Mouse (Mus musculus) midbrain, embryonic 10.5 days (tissue): ENCODE data around the gene Gm49486. TPM values are rescaled to one million over a fixed set of nuclear protein-coding genes. Genes with fewer than 3 reads are reported as not detected.

Experiments
- DNase-seq: peaks from one replicate; pipeline ENCODE4 v3.0.0-alpha.2; 2017; ENCODE audit warnings: low spot score
- H3K27ac ChIP-seq: fragments of 300-500 bp; sonication (generic); replicated peaks from 2 replicates; pipeline ENCODE4 v1.5.1; 2016; ENCODE audit warnings: mild to moderate bottlenecking
- H3K27me3 ChIP-seq: fragments of 300-500 bp; sonication (generic); 2 replicates; pipeline ENCODE4 v1.6.1; 2016; ENCODE audit warnings: low read depth, mild to moderate bottlenecking; ENCODE audit not compliant: poor library complexity, severe bottlenecking
- H3K36me3 ChIP-seq: fragments of 300-500 bp; sonication (generic); 2 replicates; pipeline ENCODE4 v1.6.1; 2016; ENCODE audit warnings: mild to moderate bottlenecking, moderate library complexity
- H3K4me1 ChIP-seq: fragments of 300-500 bp; sonication (generic); 2 replicates; pipeline ENCODE4 v1.6.1; 2016
- H3K4me3 ChIP-seq: fragments of 300-500 bp; sonication (generic); 2 replicates; pipeline ENCODE4 v1.5.1; 2016; ENCODE audit warnings: mild to moderate bottlenecking, moderate library complexity
- H3K9me3 ChIP-seq: fragments of 300-500 bp; sonication (generic); replicated peaks from 2 replicates; pipeline ENCODE4 v1.6.1; 2016; ENCODE audit warnings: mild to moderate bottlenecking
- WGBS: fragments of 180-500 bp; shearing (Covaris S2); methylation state at CpG from one replicate; pipeline ENCODE4 v1.1.7; 2016; 5-methylcytosine and 5-hydroxymethylcytosine counted together
- polyA plus RNA-seq: library from polyadenylated mRNA; unstranded; fragments of >200 nt; fragmentation: Nextera tagmentation; extraction: Ambion mirVana; gene quantifications from 2 replicates; pipeline ENCODE4 v1.2.1, GENCODE M21; 2016

Gm49486 gene
- polyA plus RNA-seq, 1 experiment from 2014 or later, result 0.12 TPM

GRCm38 (mm10) chr15:79281389-79281788 is 52.2 kb downstream of the Gm49486 start:
- WGBS, result 86% methylated on average over 1 of the region's 1 CpGs

GRCm38 (mm10) chr15:79282434-79282833 is 53.2 kb downstream of the Gm49486 start:
- Histone ChIP-seq H3K9me3 (0 out of 2 replicates have a peak, but pooled peaks cover 3% of the 10 kb centered on the region), H3K4me3 (no peak overlapping the region), H3K36me3 (peaks cover 13% of the 10 kb centered on the region), H3K27ac (no peak overlapping the region), H3K4me1 (peaks cover 5% of the 10 kb centered on the region; the same call in 1 of the 2 replicates), H3K27me3 (no peaks in the 10 kb centered on the region)
- no peak for DNase-seq
- 80% methylated on average over 5 of the region's 5 CpGs for WGBS

More at GRCm38 (mm10) chr15:79281389-79281788, 52.2 kb downstream of the Gm49486 start:
- peaks cover 11% of the 10 kb centered on the region; the same call in 1 of the 2 replicates for H3K9me3 ChIP-seq
- H3K4me3 ChIP-seq, result no peak overlapping the region
- H3K27ac ChIP-seq, result no peak overlapping the region
- peaks cover 5% of the 10 kb centered on the region; the same call in 1 of the 2 replicates for H3K4me1 ChIP-seq
- no peak for DNase-seq
- H3K27me3 ChIP-seq, result no peaks in the 10 kb centered on the region
- peaks cover 3% of the 10 kb centered on the region for H3K36me3 ChIP-seq

GRCm38 (mm10) chr15:79283371-79283770 is 54.2 kb downstream of the Gm49486 start:
- Histone ChIP-seq H3K27ac (no peak overlapping the region), H3K27me3 (no peaks in the 10 kb centered on the region), H3K36me3 (peaks cover 21% of the 10 kb centered on the region), H3K9me3 (0 out of 2 replicates have a peak, but pooled peaks cover 3% of the 10 kb centered on the region), H3K4me1 (peaks cover 5% of the 10 kb centered on the region; the same call in 1 of the 2 replicates), H3K4me3 (no peak overlapping the region)
- WGBS, result 84% methylated on average over 4 of the region's 4 CpGs
- DNase-seq, result no peak

- Histone ChIP-seq H3K4me3 (no peak within 1 kb of the TSS), H3K36me3 (peaks cover 30% of the 10 kb centered on the region), H3K27me3 (no peaks in the 10 kb centered on the region), H3K9me3 (no peaks in the 10 kb centered on the region), H3K4me1 (peaks cover 5% of the 10 kb centered on the region; the same call in 1 of the 2 replicates), H3K27ac (no peak within 1 kb of the TSS)
- DNase-seq, result no peak
- 72% methylated on average over 10 of the region's 10 CpGs for WGBS
These were observed 56.2 kb downstream of the Gm49486 start, which contains the start of gene Baiap2l2 for GRCm38 (mm10) chr15:79285399-79285798. Gene Baiap2l2 (minus strand): TSS chr15:79285537.

- H3K27ac ChIP-seq, result no peak overlapping the region
- no peaks in the 10 kb centered on the region for H3K27me3 ChIP-seq
- no peak overlapping the region for H3K4me3 ChIP-seq
- 94% methylated on average over 7 of the region's 7 CpGs for WGBS
- H3K4me1 ChIP-seq, result peaks cover 3% of the 10 kb centered on the region; the same call in 1 of the 2 replicates
- no peaks in the 10 kb centered on the region for H3K9me3 ChIP-seq
- DNase-seq, result no peak
- peaks cover 30% of the 10 kb centered on the region for H3K36me3 ChIP-seq
These were observed 57.0 kb downstream of the Gm49486 start for GRCm38 (mm10) chr15:79286141-79286540.

- H3K4me3 ChIP-seq, result no peak overlapping the region
- DNase-seq, result no peak
- no peak overlapping the region for H3K27ac ChIP-seq
- no peaks in the 10 kb centered on the region for H3K9me3 ChIP-seq
- peaks cover 30% of the 10 kb centered on the region for H3K36me3 ChIP-seq
- 91% methylated on average over 7 of the region's 7 CpGs for WGBS
- no peaks in the 10 kb centered on the region for H3K4me1 ChIP-seq
- H3K27me3 ChIP-seq, result no peaks in the 10 kb centered on the region
These were observed 57.9 kb downstream of the Gm49486 start for GRCm38 (mm10) chr15:79287091-79287490.

- Histone ChIP-seq H3K27ac (no peak overlapping the region), H3K36me3 (peaks cover 30% of the 10 kb centered on the region), H3K9me3 (no peaks in the 10 kb centered on the region), H3K4me1 (no peaks in the 10 kb centered on the region), H3K27me3 (no peaks in the 10 kb centered on the region), H3K4me3 (no peak overlapping the region)
- DNase-seq, result no peak
- 94% methylated on average over 3 of the region's 3 CpGs for WGBS
These were observed 59.2 kb downstream of the Gm49486 start for GRCm38 (mm10) chr15:79288387-79288786.

- Histone ChIP-seq H3K27me3 (no peaks in the 10 kb centered on the region), H3K27ac (no peak overlapping the region), H3K4me3 (no peak overlapping the region), H3K9me3 (no peaks in the 10 kb centered on the region), H3K36me3 (peaks cover 30% of the 10 kb centered on the region), H3K4me1 (no peaks in the 10 kb centered on the region)
- no peak for DNase-seq
- WGBS, result 90% methylated on average over 12 of the region's 12 CpGs
These were observed 60.2 kb downstream of the Gm49486 start for GRCm38 (mm10) chr15:79289441-79289840.

- Histone ChIP-seq H3K4me3 (no peak overlapping the region), H3K9me3 (no peaks in the 10 kb centered on the region), H3K36me3 (peaks cover 30% of the 10 kb centered on the region), H3K27ac (no peak overlapping the region), H3K27me3 (no peaks in the 10 kb centered on the region), H3K4me1 (no peaks in the 10 kb centered on the region)
- DNase-seq, result no peak
- WGBS, result 85% methylated on average over 3 of the region's 3 CpGs
These were observed 61.1 kb downstream of the Gm49486 start for GRCm38 (mm10) chr15:79290340-79290739.

GRCm38 (mm10) chr15:79292779-79293178 is 63.6 kb downstream of the Gm49486 start:
- Histone ChIP-seq H3K9me3 (no peaks in the 10 kb centered on the region), H3K27me3 (no peaks in the 10 kb centered on the region), H3K4me1 (no peaks in the 10 kb centered on the region), H3K4me3 (no peak overlapping the region), H3K27ac (no peak overlapping the region), H3K36me3 (peaks cover 14% of the 10 kb centered on the region)
- WGBS, result 88% methylated on average over 9 of the region's 9 CpGs
- DNase-seq, result no peak

GRCm38 (mm10) chr15:79298553-79298952 is 69.4 kb downstream of the Gm49486 start:
- no peak for DNase-seq
- no peaks in the 10 kb centered on the region for H3K9me3 ChIP-seq
- peaks cover 16% of the 10 kb centered on the region for H3K36me3 ChIP-seq
- WGBS, result 94% methylated on average over 6 of the region's 6 CpGs
- H3K4me3 ChIP-seq, result no peak overlapping the region
- peaks cover 6% of the 10 kb centered on the region; the same call in 1 of the 2 replicates for H3K4me1 ChIP-seq
- H3K27ac ChIP-seq, result no peak overlapping the region
- no peaks in the 10 kb centered on the region for H3K27me3 ChIP-seq

- Histone ChIP-seq H3K27ac (no peak overlapping the region), H3K9me3 (no peaks in the 10 kb centered on the region), H3K4me3 (no peak overlapping the region), H3K36me3 (peaks cover 16% of the 10 kb centered on the region), H3K4me1 (peaks cover 6% of the 10 kb centered on the region; the same call in 1 of the 2 replicates), H3K27me3 (no peaks in the 10 kb centered on the region)
- no peak for DNase-seq
- 73% methylated on average over 2 of the region's 2 CpGs for WGBS
These were observed 70.5 kb downstream of the Gm49486 start for GRCm38 (mm10) chr15:79299563-79300155.

GRCm38 (mm10) chr15:79303725-79304124 is 74.5 kb downstream of the Gm49486 start:
- WGBS, result 87% methylated on average over 8 of the region's 8 CpGs
- H3K27me3 ChIP-seq, result no peaks in the 10 kb centered on the region
- no peak for DNase-seq
- H3K4me1 ChIP-seq, result peaks cover 12% of the 10 kb centered on the region; the same call in 1 of the 2 replicates
- H3K36me3 ChIP-seq, result peaks cover 46% of the 10 kb centered on the region
- no peaks in the 10 kb centered on the region for H3K9me3 ChIP-seq
- no peak overlapping the region for H3K27ac ChIP-seq
- no peak overlapping the region for H3K4me3 ChIP-seq
